Mouse (Mus musculus) kidney, adult 2 months (tissue): ENCODE measurements around the gene Eef1akmt2. TPM values are rescaled to one million over a fixed set of nuclear protein-coding genes. Genes with fewer than 3 reads are reported as not detected.

Experiments used
- DNase-seq: peaks from one replicate; pipeline ENCODE4 v3.0.0; 2021
- H3K27ac ChIP-seq: fragments of 200-500 bp; 2 replicates; pipeline ENCODE4 v1.5.1; 2012; ENCODE audit warnings: low read depth, low read length, control low read depth, inconsistent platforms; ENCODE audit not compliant: insufficient read depth
- H3K27me3 ChIP-seq: fragments of 200-500 bp; replicated peaks from 2 replicates; pipeline ENCODE4 v1.6.1; 2012; ENCODE audit warnings: mild to moderate bottlenecking, moderate library complexity, low read length, inconsistent platforms; ENCODE audit not compliant: control insufficient read depth, insufficient read depth
- H3K36me3 ChIP-seq: fragments of 200-500 bp; 2 replicates; pipeline ENCODE4 v1.6.1; 2012; ENCODE audit warnings: mild to moderate bottlenecking, moderate library complexity, low read length, inconsistent platforms; ENCODE audit not compliant: control insufficient read depth, insufficient read depth
- H3K4me1 ChIP-seq: fragments of 200-500 bp; 2 replicates; pipeline ENCODE4 v1.6.1; 2011; ENCODE audit warnings: low read length; ENCODE audit not compliant: control insufficient read depth, insufficient read depth
- H3K4me3 ChIP-seq: fragments of 200-500 bp; 2 replicates; pipeline ENCODE4 v1.5.1; 2011; ENCODE audit warnings: mild to moderate bottlenecking, low read depth, low read length, control low read depth; ENCODE audit not compliant: insufficient read depth
- CTCF ChIP-seq: fragments of 200-500 bp; conservative IDR thresholded peaks from 2 replicates; pipeline ENCODE4 v1.5.1; 2011; ENCODE audit warnings: low read depth, mild to moderate bottlenecking, control low read depth, low read length, moderate library complexity, mixed read lengths; ENCODE audit not compliant: insufficient read depth, insufficient read length
- POLR2A ChIP-seq: fragments of 200-500 bp; IDR thresholded peaks from one replicate; pipeline ENCODE4 v1.6.1; 2011; ENCODE audit warnings: low read depth, low read length, control low read depth
- WGBS: fragments of 180-500 bp; shearing (Covaris S2); methylation state at CpG from one replicate; pipeline ENCODE4 v1.1.7; 2018; 5-methylcytosine and 5-hydroxymethylcytosine counted together
- polyA plus RNA-seq: library from polyadenylated mRNA; depleted of rRNA; stranded (reverse); fragments of >200 nt; gene quantifications from 2 replicates; pipeline ENCODE4 v1.2.3, GENCODE M21; 2012

Gene Eef1akmt2
- polyA plus RNA-seq, 1 experiment = 13.0 TPM

GRCm38 (mm10) chr7:132806286-132806685 is 46.2 kb downstream of the Eef1akmt2 start:
- peaks cover 68% of the 10 kb centered on the region for H3K4me1 ChIP-seq
- DNase-seq = no peak
- H3K36me3 ChIP-seq = no peaks in the 10 kb centered on the region
- TF ChIP-seq POLR2A = no peak
- no peak for TF ChIP-seq CTCF
- WGBS = 61% methylated on average over 5 of the region's 5 CpGs
- no peak overlapping the region for H3K4me3 ChIP-seq
- H3K27ac ChIP-seq = peak overlapping the region; percentile 79
- no peaks in the 10 kb centered on the region for H3K27me3 ChIP-seq

GRCm38 (mm10) chr7:132804951-132805350 is 47.5 kb downstream of the Eef1akmt2 start:
- no peak for DNase-seq
- Histone ChIP-seq H3K27me3 (no peaks in the 10 kb centered on the region), H3K27ac (peak overlapping the region; percentile 37; the same call in 1 of the 2 replicates), H3K4me1 (peaks cover 80% of the 10 kb centered on the region), H3K36me3 (no peaks in the 10 kb centered on the region), H3K4me3 (no peak overlapping the region)
- TF ChIP-seq CTCF = no peak
- TF ChIP-seq POLR2A = no peak
- WGBS = 78% methylated on average over 5 of the region's 5 CpGs

- 54% methylated on average over 7 of the region's 7 CpGs for WGBS
- peak overlapping the region; percentile 37; the same call in 1 of the 2 replicates for H3K27ac ChIP-seq
- no peak for DNase-seq
Measured at GRCm38 (mm10) chr7:132804461-132804860, 48.0 kb downstream of the Eef1akmt2 start.

DNA sequence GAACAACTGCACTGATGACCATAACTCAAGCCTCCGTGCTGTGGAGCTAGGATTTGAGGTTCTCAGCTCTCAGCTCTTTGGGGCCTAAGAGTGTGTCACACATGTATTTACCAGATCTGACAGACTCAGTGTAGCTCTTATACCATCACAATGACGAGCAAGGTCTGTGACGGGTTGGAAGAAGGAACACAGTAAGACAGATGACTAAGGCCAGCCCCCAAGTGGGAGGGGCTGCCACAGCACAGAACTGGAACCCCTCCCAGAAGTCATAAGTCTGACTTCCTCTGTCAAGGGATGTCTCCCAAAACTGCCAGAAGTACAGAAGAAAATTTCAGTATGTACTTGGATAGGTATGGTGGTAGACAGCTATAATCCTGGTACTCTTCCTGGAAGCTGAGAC is 48.5 kb downstream of the Eef1akmt2 start:
- peaks cover 85% of the 10 kb centered on the region for H3K4me1 ChIP-seq
- H3K27me3 ChIP-seq = no peaks in the 10 kb centered on the region
- DNase-seq = peak; percentile 62
- 46% methylated on average over 3 of the region's 3 CpGs for WGBS
- H3K36me3 ChIP-seq = no peaks in the 10 kb centered on the region
- TF ChIP-seq CTCF (no peak), POLR2A (no peak)
- peak overlapping the region; percentile 82 for H3K27ac ChIP-seq
- no peak overlapping the region for H3K4me3 ChIP-seq

More at GRCm38 (mm10) chr7:132804461-132804860, 48.0 kb downstream of the Eef1akmt2 start:
- TF ChIP-seq CTCF = no peak
- no peak for TF ChIP-seq POLR2A
- H3K4me3 ChIP-seq = no peak overlapping the region
- H3K4me1 ChIP-seq = peaks cover 81% of the 10 kb centered on the region
- no peaks in the 10 kb centered on the region for H3K27me3 ChIP-seq
- H3K36me3 ChIP-seq = no peaks in the 10 kb centered on the region

GRCm38 (mm10) chr7:132803336-132803735 is 49.1 kb downstream of the Eef1akmt2 start:
- 78% methylated on average over 2 of the region's 2 CpGs for WGBS
- no peak for TF ChIP-seq POLR2A
- TF ChIP-seq CTCF = no peak
- Histone ChIP-seq H3K36me3 (no peaks in the 10 kb centered on the region), H3K27me3 (no peaks in the 10 kb centered on the region), H3K4me3 (no peak overlapping the region), H3K27ac (peak overlapping the region; percentile 82), H3K4me1 (peaks cover 81% of the 10 kb centered on the region)
- no peak for DNase-seq

GRCm38 (mm10) chr7:132802691-132803090 is 49.8 kb downstream of the Eef1akmt2 start:
- Histone ChIP-seq H3K27ac (peak overlapping the region; percentile 82), H3K4me1 (peaks cover 78% of the 10 kb centered on the region), H3K4me3 (no peak overlapping the region), H3K36me3 (no peaks in the 10 kb centered on the region), H3K27me3 (no peaks in the 10 kb centered on the region)
- peak; percentile 65 for DNase-seq
- WGBS = 36% methylated on average over 11 of the region's 11 CpGs
- TF ChIP-seq CTCF (no peak), POLR2A (no peak)

DNA sequence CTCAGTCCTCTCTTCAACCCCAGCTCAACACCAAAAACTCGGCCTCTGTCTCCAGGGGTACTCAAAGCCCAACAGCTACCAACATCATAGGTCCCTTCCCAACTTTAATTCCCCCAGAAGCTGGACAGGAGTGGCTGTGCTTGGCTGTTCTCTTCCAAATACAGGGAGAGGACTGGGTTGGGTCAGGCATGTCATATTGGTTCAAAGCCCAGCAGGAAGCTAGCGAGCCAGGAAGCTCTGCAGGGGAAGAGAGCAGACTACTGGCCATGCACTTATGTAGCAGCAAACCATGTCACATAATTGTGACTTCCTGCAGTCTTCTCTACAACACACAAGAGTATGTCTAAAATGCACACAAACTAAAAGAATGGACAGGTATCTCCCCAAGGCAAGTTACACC is 50.4 kb downstream of the Eef1akmt2 start:
- DNase-seq = peak; percentile 59
- H3K4me1 ChIP-seq = peaks cover 74% of the 10 kb centered on the region

GRCm38 (mm10) chr7:132801509-132801908 is 51.0 kb downstream of the Eef1akmt2 start:
- peak overlapping the region; percentile 82 for H3K27ac ChIP-seq
- DNase-seq = no peak
- no peaks in the 10 kb centered on the region for H3K36me3 ChIP-seq
- H3K27me3 ChIP-seq = no peaks in the 10 kb centered on the region
- 57% methylated on average over 5 of the region's 5 CpGs for WGBS
- H3K4me1 ChIP-seq = peaks cover 68% of the 10 kb centered on the region
- TF ChIP-seq POLR2A (no peak), CTCF (no peak)
- no peak overlapping the region for H3K4me3 ChIP-seq

More for the DNA sequence above, 50.4 kb downstream of the Eef1akmt2 start:
- H3K4me3 ChIP-seq = no peak overlapping the region
- 62% methylated on average over 2 of the region's 2 CpGs for WGBS
- no peaks in the 10 kb centered on the region for H3K27me3 ChIP-seq
- H3K36me3 ChIP-seq = no peaks in the 10 kb centered on the region
- TF ChIP-seq CTCF (0 out of 2 replicates have a peak, but pooled peaks have one; percentile 19), POLR2A (no peak)
- peak overlapping the region; percentile 82 for H3K27ac ChIP-seq
